Mouse (Mus musculus) liver, embryonic 11.5 days (tissue): ENCODE results near the gene Cwc27. TPM values are rescaled to one million over a fixed set of nuclear protein-coding genes. Genes with fewer than 3 reads are reported as not detected.
A peak's percentile ranks its signal among the peaks of the same experiment; 100 is the strongest.

Experiments
- ATAC-seq: fragments of 200-750 bp; cut with Nextera tagmentation; replicated peaks from 2 replicates; pipeline ENCODE4 v1.8.0; 2017; ENCODE audit warnings: moderate number of reproducible peaks, mild to moderate bottlenecking, moderate TSS enrichment, moderate library complexity; ENCODE audit not compliant: low FRiP score
- DNase-seq: peaks from one replicate; pipeline ENCODE4 v3.0.0-alpha.2; 2017; ENCODE audit warnings: low spot score
- H3K27ac ChIP-seq: fragments of 300-500 bp; sonication (generic); 2 replicates; pipeline ENCODE4 v1.5.1; 2014; ENCODE audit warnings: mild to moderate bottlenecking, low read depth, low read length, control low read depth
- H3K27me3 ChIP-seq: fragments of 300-500 bp; sonication (generic); replicated peaks from 2 replicates; pipeline ENCODE4 v1.6.1; 2014; ENCODE audit warnings: low read length, mixed read lengths; ENCODE audit not compliant: control insufficient read depth, insufficient read depth
- H3K36me3 ChIP-seq: fragments of 300-500 bp; sonication (generic); 2 replicates; pipeline ENCODE4 v1.6.1; 2014; ENCODE audit warnings: mild to moderate bottlenecking, low read length, moderate library complexity, mixed read lengths; ENCODE audit not compliant: control insufficient read depth, insufficient read depth
- H3K4me1 ChIP-seq: fragments of 300-500 bp; sonication (generic); replicated peaks from 2 replicates; pipeline ENCODE4 v1.6.1; 2014; ENCODE audit warnings: low read length, mixed read lengths; ENCODE audit not compliant: control insufficient read depth, insufficient read depth
- H3K4me2 ChIP-seq: fragments of 300-500 bp; sonication (generic); 2 replicates; pipeline ENCODE4 v1.6.1; 2014; ENCODE audit warnings: mild to moderate bottlenecking, control low read depth, moderate library complexity
- H3K4me3 ChIP-seq: fragments of 300-500 bp; sonication (generic); 2 replicates; pipeline ENCODE4 v1.5.1; 2014; ENCODE audit warnings: low read depth, low read length, control low read depth
- H3K9ac ChIP-seq: fragments of 300-500 bp; sonication (generic); 2 replicates; pipeline ENCODE4 v1.6.1; 2014; ENCODE audit warnings: low read depth, low read length, control low read depth
- H3K9me3 ChIP-seq: fragments of 300-500 bp; sonication (generic); 2 replicates; pipeline ENCODE4 v1.6.1; 2016; ENCODE audit warnings: low read length, inconsistent platforms, mixed read lengths; ENCODE audit not compliant: control insufficient read depth
- whole genome bisulfite sequencing: fragments of 180-500 bp; shearing (Covaris S2); extraction: QIAGEN DNeasy Blood & Tissue Kit; methylation state at CpG from one replicate; pipeline ENCODE4 v1.1.7; 2014; 5-methylcytosine and 5-hydroxymethylcytosine counted together
- polyA plus RNA-seq: library from polyadenylated mRNA; unstranded; fragments of >200 nt; fragmentation: Nextera tagmentation; extraction: Ambion mirVana; gene quantifications from 2 replicates; pipeline ENCODE4 v1.2.1, GENCODE M21; 2014

Cwc27 gene
- polyA plus RNA-seq, 1 experiment from 2014 or later, result 21.7 TPM

GRCm38 (mm10) chr13:104794421-104794820, 22.5 kb downstream of the Cwc27 start:
- WGBS, result 74% methylated on average over 3 of the region's 3 CpGs
- Histone ChIP-seq H3K36me3 (no peaks in the 10 kb centered on the region), H3K4me3 (no peak overlapping the region), H3K4me2 (no peak overlapping the region), H3K9ac (no peak overlapping the region), H3K4me1 (no peaks in the 10 kb centered on the region), H3K27ac (no peak overlapping the region), H3K27me3 (no peaks in the 10 kb centered on the region), H3K9me3 (no peaks in the 10 kb centered on the region)
- ATAC-seq, result no peak
- DNase-seq, result no peak

- Histone ChIP-seq H3K27me3 (no peaks in the 10 kb centered on the region), H3K4me3 (no peak within 1 kb of the TSS), H3K9me3 (no peaks in the 10 kb centered on the region), H3K27ac (no peak within 1 kb of the TSS), H3K4me2 (no peak within 1 kb of the TSS), H3K4me1 (no peaks in the 10 kb centered on the region), H3K9ac (no peak within 1 kb of the TSS), H3K36me3 (no peaks in the 10 kb centered on the region)
- ATAC-seq, result no peak
- no peak for DNase-seq
- 92% methylated on average over 11 of the region's 11 CpGs for WGBS
Measured at GRCm38 (mm10) chr13:104792184-104792583, 24.8 kb downstream of the Cwc27 start, which contains the start of gene Srek1ip1. Gene Srek1ip1, plus strand, starts transcription at chr13:104792484.

- 23% methylated on average over 2 of the region's 2 CpGs for WGBS
- no peak overlapping the region for H3K27ac ChIP-seq
- no peaks in the 10 kb centered on the region for H3K27me3 ChIP-seq
- H3K9me3 ChIP-seq, result no peaks in the 10 kb centered on the region
- DNase-seq (no peak), ATAC-seq (0 out of 2 replicates have a peak, but pooled peaks have one; percentile 23)
- H3K4me2 ChIP-seq, result no peak overlapping the region
- no peak overlapping the region for H3K9ac ChIP-seq
- H3K36me3 ChIP-seq, result no peaks in the 10 kb centered on the region; the same call in 1 of the 2 replicates
- no peak overlapping the region for H3K4me3 ChIP-seq
- no peaks in the 10 kb centered on the region for H3K4me1 ChIP-seq
Measured at GRCm38 (mm10) chr13:104789663-104790062, 27.3 kb downstream of the Cwc27 start.

GRCm38 (mm10) chr13:104787260-104787659, 29.7 kb downstream of the Cwc27 start:
- Histone ChIP-seq H3K4me2 (no peak overlapping the region), H3K4me1 (no peaks in the 10 kb centered on the region), H3K36me3 (peaks cover 8% of the 10 kb centered on the region; the same call in 1 of the 2 replicates), H3K27me3 (no peaks in the 10 kb centered on the region), H3K9ac (no peak overlapping the region), H3K9me3 (no peaks in the 10 kb centered on the region), H3K4me3 (no peak overlapping the region), H3K27ac (no peak overlapping the region)
- no peak for DNase-seq
- WGBS, result 92% methylated on average over 4 of the region's 4 CpGs
- ATAC-seq, result no peak

GRCm38 (mm10) chr13:104779104-104779670, 37.8 kb downstream of the Cwc27 start:
- no peak overlapping the region for H3K9ac ChIP-seq
- peaks cover 4% of the 10 kb centered on the region; the same call in 1 of the 2 replicates for H3K36me3 ChIP-seq
- H3K9me3 ChIP-seq, result no peaks in the 10 kb centered on the region
- no peak for ATAC-seq
- no peak overlapping the region for H3K4me2 ChIP-seq
- H3K27me3 ChIP-seq, result no peaks in the 10 kb centered on the region
- no peak overlapping the region for H3K27ac ChIP-seq
- H3K4me1 ChIP-seq, result no peaks in the 10 kb centered on the region
- WGBS, result 39% methylated on average over 1 of the region's 1 CpGs
- DNase-seq, result no peak
- H3K4me3 ChIP-seq, result no peak overlapping the region

GRCm38 (mm10) chr13:104763193-104763592, 53.7 kb downstream of the Cwc27 start:
- Histone ChIP-seq H3K27me3 (no peaks in the 10 kb centered on the region), H3K4me3 (no peak overlapping the region), H3K9me3 (no peaks in the 10 kb centered on the region), H3K36me3 (no peaks in the 10 kb centered on the region), H3K4me2 (no peak overlapping the region), H3K4me1 (no peaks in the 10 kb centered on the region), H3K9ac (no peak overlapping the region), H3K27ac (no peak overlapping the region)
- ATAC-seq (no peak), DNase-seq (no peak)
- WGBS, result 83% methylated on average over 3 of the region's 3 CpGs

GRCm38 (mm10) chr13:104762401-104762800, 54.5 kb downstream of the Cwc27 start:
- no peaks in the 10 kb centered on the region for H3K9me3 ChIP-seq
- H3K4me1 ChIP-seq, result no peaks in the 10 kb centered on the region
- no peak overlapping the region for H3K27ac ChIP-seq
- H3K27me3 ChIP-seq, result no peaks in the 10 kb centered on the region
- no peaks in the 10 kb centered on the region for H3K36me3 ChIP-seq
- ATAC-seq (no peak), DNase-seq (no peak)
- 84% methylated on average over 4 of the region's 4 CpGs for WGBS
- no peak overlapping the region for H3K4me3 ChIP-seq
- H3K9ac ChIP-seq, result no peak overlapping the region
- no peak overlapping the region for H3K4me2 ChIP-seq

- no peaks in the 10 kb centered on the region for H3K27me3 ChIP-seq
- H3K36me3 ChIP-seq, result no peaks in the 10 kb centered on the region
- H3K4me3 ChIP-seq, result no peak overlapping the region
- H3K4me1 ChIP-seq, result no peaks in the 10 kb centered on the region
- ATAC-seq, result no peak
- H3K27ac ChIP-seq, result no peak overlapping the region
- WGBS, result 91% methylated on average over 1 of the region's 1 CpGs
- no peak for DNase-seq
- H3K4me2 ChIP-seq, result no peak overlapping the region
- H3K9ac ChIP-seq, result no peak overlapping the region
- H3K9me3 ChIP-seq, result no peaks in the 10 kb centered on the region
Measured at GRCm38 (mm10) chr13:104759381-104759780, 57.6 kb downstream of the Cwc27 start.

- ATAC-seq (no peak), DNase-seq (no peak)
- H3K9me3 ChIP-seq, result no peaks in the 10 kb centered on the region
- no peaks in the 10 kb centered on the region for H3K4me1 ChIP-seq
- H3K4me3 ChIP-seq, result no peak overlapping the region
- no peaks in the 10 kb centered on the region for H3K36me3 ChIP-seq
- H3K4me2 ChIP-seq, result no peak overlapping the region
- no peak overlapping the region for H3K27ac ChIP-seq
- no peak overlapping the region for H3K9ac ChIP-seq
- no peaks in the 10 kb centered on the region for H3K27me3 ChIP-seq
Measured at GRCm38 (mm10) chr13:104747032-104747431, 69.9 kb downstream of the Cwc27 start.
